Mouse (Mus musculus) stomach, postnatal 0 days (tissue): ENCODE measurements around the gene Zfp672.

Experiments used
- CTCF ChIP-seq: IDR thresholded peaks from 2 replicates; pipeline ENCODE4 v1.5.1; 2016; ENCODE audit warnings: antibody characterized with exemption, low read depth, mild to moderate bottlenecking, moderate library complexity
- EP300 ChIP-seq: optimal IDR thresholded peaks from 2 replicates; pipeline ENCODE3; 2016; ENCODE audit warnings: antibody characterized with exemption

GRCm38 (mm10) chr11:58377686-58378085 is 47.5 kb upstream of the Zfp672 start:
- TF ChIP-seq CTCF (no peak), EP300 (no peak)
